In genomic region chr15:43588021-43588420, GRCm38 (mm10) we compare ENCODE assay signal across 24 mouse cellular contexts.
A peak's percentile ranks its signal among the peaks of the same experiment; 100 is the strongest.
DNase-seq lines count a peak whose midpoint lies in the region; ATAC-seq lines count a peak whose summit lies in the region.
"Had no signal": no experiment of that assay in that cellular context is flagged by ENCODE, and none has a peak within 500 bp of the region (broad histone marks: within the 10 kb centered on the region; RNA-seq: fewer than 3 reads in every experiment).

No protein-coding gene starts in this region.

- no peaks in the 10 kb centered on the region for H3K9me3 ChIP-seq in midbrain, embryonic 13.5 days
- H3K9me3 ChIP-seq: embryonic facial prominence, embryonic 12.5 days; liver, embryonic 15.5 days; lung, embryonic 15.5 days; neural tube, embryonic 13.5 days had no signal

- H3K9ac ChIP-seq in midbrain, embryonic 13.5 days (replicated peaks): no peak overlapping the region
- H3K9ac ChIP-seq: embryonic facial prominence, embryonic 12.5 days; forebrain, postnatal 0 days; liver, embryonic 15.5 days; lung, embryonic 15.5 days; neural tube, embryonic 13.5 days had no signal

- H3K36me3 ChIP-seq in midbrain, embryonic 13.5 days: no peaks in the 10 kb centered on the region
- H3K36me3 ChIP-seq: embryonic facial prominence, embryonic 12.5 days; liver, embryonic 15.5 days; lung, embryonic 15.5 days; neural tube, embryonic 13.5 days had no signal

- intact Hi-C loops in left cerebral cortex, postnatal 4 days (cut with DNase I): no loop called here

- H3K4me1 ChIP-seq in midbrain, embryonic 13.5 days (replicated peaks): no peaks in the 10 kb centered on the region
- H3K4me1 ChIP-seq: embryonic facial prominence, embryonic 12.5 days; liver, embryonic 15.5 days; lung, embryonic 15.5 days; neural tube, embryonic 13.5 days had no signal

- 90% methylated on average over 2 of the region's 2 CpGs for WGBS in midbrain, embryonic 13.5 days

- peak; percentile 63 for DNase-seq in left cerebral cortex, adult 11 months (ENCODE audit: low spot score)
- DNase-seq in left cerebral cortex, postnatal 4 days: no peak
- DNase-seq in layer of hippocampus, adult 18-20 months (ENCODE audit: low spot score in 2 of 2): peak; percentile 65 to 70
- peak; percentile 69 to 71 for DNase-seq in left cerebral cortex, adult 18-20 months (ENCODE audit: low spot score in 2 of 2)
- peak; percentile 61 for DNase-seq in right cerebral cortex, postnatal 25 days
- DNase-seq in gastrocnemius, postnatal 4 days (ENCODE audit: low spot score in 2 of 2): no peak
- DNase-seq: adrenal gland, postnatal 25 days; cerebellum, postnatal 10 days; forebrain, postnatal 0 days; gastrocnemius, adult 2 months; heart, postnatal 4 days; kidney, postnatal 25 days; lung, postnatal 36 days; thymus, postnatal 4 days had no signal

- ATAC-seq in midbrain, embryonic 13.5 days: no peak
- ATAC-seq in megakaryocyte, adult 5-6 weeks (ENCODE audit: poor library complexity, severe bottlenecking): no peak
- ATAC-seq: forebrain, postnatal 0 days; hindbrain, postnatal 0 days; intestine, embryonic 16.5 days; midbrain, embryonic 16.5 days had no signal

- H3K4me3 ChIP-seq in midbrain, embryonic 13.5 days (replicated peaks): no peak overlapping the region
- H3K4me3 ChIP-seq: embryonic facial prominence, embryonic 12.5 days; gastrocnemius, adult 2 months; liver, embryonic 15.5 days; lung, embryonic 15.5 days; myocyte; neural tube, embryonic 13.5 days had no signal

- H3K27ac ChIP-seq in midbrain, embryonic 13.5 days: no peak overlapping the region
- H3K27ac ChIP-seq: embryonic facial prominence, embryonic 12.5 days; gastrocnemius, adult 2 months; hindbrain, postnatal 0 days; liver, embryonic 15.5 days; lung, embryonic 15.5 days; neural tube, embryonic 13.5 days had no signal

- H3K27me3 ChIP-seq in midbrain, embryonic 13.5 days: no peaks in the 10 kb centered on the region
- H3K27me3 ChIP-seq: embryonic facial prominence, embryonic 12.5 days; liver, embryonic 15.5 days; lung, embryonic 15.5 days; neural tube, embryonic 13.5 days had no signal

- no peak overlapping the region for H3K4me2 ChIP-seq in midbrain, embryonic 13.5 days (replicated peaks)
- H3K4me2 ChIP-seq: embryonic facial prominence, embryonic 12.5 days; liver, embryonic 15.5 days; lung, embryonic 15.5 days; neural tube, embryonic 13.5 days had no signal

Comparison
In these comparisons a context has a peak if more than half of its experiments do, and no peak if none do; other contexts are left out.
1. DNase-seq: peak in left cerebral cortex, adult 11 months (single experiment), layer of hippocampus, adult 18-20 months (2 of 2), left cerebral cortex, adult 18-20 months (2 of 2) and right cerebral cortex, postnatal 25 days (single experiment); none in left cerebral cortex, postnatal 4 days (single experiment) and gastrocnemius, postnatal 4 days (0 of 2).